Mouse (Mus musculus): ENCODE measurements at regions not wholly inside any gene's neighbourhood (a gene's known extent, or its start where the extent isn't known, plus 50 kb on each side); places are given as distances from the start of the nearest gene placed in this dataset.

DNA sequence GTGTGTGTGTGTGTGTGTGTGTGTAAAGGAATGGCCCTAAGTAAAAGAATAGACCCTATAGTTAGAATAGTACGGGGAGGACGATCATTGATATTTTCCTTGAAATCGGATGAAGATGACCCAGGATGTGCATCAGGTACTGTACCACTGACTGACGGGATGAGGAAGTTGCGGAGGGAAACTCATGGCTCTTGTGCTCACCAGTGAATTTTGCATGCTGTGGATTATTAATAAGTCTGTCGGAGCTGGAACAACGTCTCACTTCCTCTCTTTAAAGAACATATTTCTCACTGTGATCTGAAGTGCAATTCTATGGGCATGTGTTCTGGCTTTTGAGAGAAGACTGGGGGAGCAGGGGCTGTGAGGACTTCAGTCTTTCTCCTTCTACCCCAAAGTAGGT, 218.8 kb upstream of the Tbc1d5 start:
- no peak for DNase-seq (ENCODE audit: low spot score)

DNA sequence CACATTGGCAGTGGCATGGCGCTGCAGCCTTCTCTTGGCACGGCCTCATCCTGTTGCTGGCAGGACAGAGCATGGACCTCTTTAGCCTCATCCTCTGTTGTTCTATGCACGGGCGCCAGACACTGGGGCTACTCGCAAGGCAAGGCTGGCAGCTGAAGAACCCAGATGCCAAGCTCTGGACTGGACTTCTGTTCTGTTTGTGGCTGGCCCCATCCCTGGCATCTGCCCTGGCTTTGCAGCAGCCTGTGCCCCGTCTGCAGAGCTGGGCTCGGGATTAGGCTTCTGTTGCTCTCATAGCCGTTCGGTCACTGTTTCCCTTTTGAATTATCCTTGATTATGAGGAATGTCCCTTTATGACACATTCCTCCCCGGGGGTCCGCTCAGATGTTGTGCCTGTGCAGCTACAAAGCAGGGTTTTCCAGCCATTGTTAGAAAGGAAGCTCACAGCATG, 214.6 kb upstream of the Tbc1d5 start:
- DNase-seq (ENCODE audit: low spot score) = peak; percentile 31

DNA sequence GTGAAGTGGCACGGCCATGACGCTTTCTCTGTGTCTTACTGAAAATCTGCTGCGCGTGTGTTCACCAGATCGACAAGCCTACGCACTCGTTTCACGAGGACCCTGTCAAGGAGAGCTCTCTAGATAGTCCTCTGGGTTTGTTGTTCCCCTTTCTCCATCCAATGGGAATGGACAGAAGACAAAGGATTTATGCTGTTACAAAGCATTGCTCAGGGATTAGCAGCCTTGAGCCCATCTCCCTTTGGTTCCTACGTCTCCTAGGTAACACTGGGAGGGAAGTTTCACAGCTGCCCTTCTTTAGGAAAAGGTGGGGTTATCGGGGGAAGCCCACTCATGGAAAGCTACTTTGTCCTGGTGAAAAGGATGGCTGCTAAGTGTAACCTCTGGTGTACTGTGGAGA, 212.7 kb upstream of the Tbc1d5 start:
- no peak for DNase-seq (ENCODE audit: low spot score)

DNA sequence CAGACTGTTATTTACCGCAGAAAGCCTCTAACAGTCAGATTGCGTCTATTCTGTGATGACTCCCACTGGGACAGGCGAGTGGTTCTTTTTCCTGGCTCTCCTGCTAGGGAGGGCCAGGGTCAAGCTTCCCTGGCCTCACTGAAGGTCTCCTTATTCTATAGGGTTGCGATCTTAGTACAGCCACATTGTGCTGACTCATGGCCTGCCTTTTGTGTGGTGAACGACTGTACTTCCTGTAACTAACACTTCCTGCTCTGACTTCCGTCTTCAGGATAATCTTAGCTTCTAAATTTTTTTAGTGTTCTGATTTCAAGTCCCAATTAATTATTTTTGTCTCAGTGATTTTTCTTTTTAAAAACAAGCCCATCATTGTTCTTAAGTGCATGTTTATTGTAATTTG, 203.4 kb upstream of the Tbc1d5 start:
- DNase-seq (ENCODE audit: low spot score) = no peak

DNA sequence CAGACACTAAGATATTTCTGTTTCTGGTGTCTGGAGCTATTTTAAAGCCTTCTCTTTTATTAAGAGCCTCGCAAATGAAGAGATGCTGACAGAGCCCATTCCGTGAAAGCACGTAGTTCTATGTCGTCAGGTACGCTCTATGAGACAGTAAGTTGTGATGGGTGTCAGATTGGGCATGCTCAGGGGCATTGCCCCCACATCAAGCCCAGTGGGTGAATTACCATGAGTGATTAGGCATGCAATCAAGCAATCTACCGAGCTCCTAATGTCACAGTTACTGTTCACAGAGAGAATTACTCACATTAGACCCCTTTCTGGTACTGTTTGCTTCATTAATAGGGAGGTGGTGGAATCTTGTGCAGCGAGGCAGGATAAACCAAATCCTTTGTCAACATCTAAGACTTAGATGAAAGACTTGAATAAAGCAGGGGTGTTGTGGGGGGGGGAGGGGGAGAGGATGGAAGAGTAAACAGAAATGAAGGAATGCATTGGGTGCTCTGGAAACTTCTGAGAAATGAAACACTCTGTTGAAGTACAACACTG, 192.9 kb upstream of the Tbc1d5 start:
- DNase-seq (ENCODE audit: low spot score) = no peak

DNA sequence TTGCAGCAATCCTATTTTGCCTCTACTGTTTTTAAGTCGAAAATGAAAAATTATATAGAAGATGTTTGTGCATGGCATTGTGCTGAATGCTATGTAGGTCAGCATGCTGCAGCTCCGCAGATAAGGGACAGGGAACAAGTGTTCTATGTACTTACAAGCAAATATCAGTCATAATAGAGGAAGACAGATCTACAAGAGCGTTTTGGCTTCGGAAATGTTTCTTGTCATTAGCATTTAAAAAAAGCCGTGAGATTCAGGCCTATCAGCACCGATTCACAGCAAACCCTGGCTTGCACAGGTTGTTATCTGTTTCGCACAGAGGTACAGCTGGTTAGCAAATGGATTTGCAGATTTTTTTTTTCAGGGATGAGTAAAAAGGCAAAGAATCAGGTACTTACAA, 191.8 kb upstream of the Tbc1d5 start:
- DNase-seq (ENCODE audit: low spot score) = no peak

DNA sequence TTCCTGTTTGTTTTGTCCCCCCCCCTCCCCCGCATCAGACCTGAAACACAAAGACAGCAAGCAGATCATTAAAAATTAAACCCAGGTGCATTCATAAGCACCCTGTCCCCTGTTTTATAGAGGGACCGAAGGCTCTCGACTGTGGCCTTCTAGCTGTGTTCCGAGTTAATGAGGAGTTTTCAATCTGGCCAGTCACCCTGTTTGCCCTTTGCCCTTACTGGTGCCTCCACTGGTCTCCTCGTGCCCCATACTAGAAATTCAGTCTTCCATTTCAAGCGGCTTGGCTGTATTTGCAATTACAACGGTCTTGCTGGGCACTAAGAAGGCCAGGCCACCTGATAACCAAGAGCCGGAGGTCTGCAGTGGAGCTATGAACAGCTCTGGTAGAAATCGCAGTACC, 190.9 kb upstream of the Tbc1d5 start:
- no peak for DNase-seq (ENCODE audit: low spot score)

DNA sequence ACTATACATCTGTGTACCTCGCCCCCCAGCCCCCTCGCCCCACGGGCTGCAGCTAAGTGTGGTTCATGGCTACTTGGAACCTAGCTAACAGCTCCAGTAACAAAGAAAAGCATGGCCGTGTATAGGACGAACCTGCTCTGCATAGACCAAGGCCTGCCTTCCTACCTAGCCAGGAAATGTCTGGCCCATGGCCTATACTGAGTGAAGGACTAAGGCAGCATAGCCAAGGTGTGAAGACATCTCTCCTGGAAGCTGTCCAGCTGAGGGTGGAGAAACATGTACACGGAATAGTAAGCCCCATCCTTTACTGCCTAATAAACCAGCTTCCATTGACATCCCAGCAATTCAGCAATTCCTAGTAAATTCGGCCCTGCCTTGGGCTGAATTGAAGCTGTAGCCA, 183.6 kb upstream of the Tbc1d5 start:
- no peak for DNase-seq (ENCODE audit: low spot score)

DNA sequence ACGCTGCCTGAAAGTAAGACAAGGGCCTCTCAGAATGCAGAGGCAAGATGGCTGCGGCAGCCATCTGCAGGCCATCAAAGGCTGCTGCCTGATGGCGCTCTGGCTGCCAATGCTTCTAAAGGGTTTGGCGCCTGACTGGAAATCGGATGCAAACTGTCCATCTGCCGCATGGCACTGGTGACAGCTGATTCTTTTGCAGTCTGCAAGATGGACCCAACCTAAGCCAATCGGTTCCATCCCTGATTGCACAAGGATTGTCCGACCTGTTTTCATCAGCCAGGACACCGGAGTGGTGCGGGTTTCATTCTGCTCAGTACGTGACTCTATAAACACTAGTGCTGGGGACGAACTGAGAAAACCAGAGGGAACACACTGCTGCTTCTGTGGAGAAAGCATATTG, 183.1 kb upstream of the Tbc1d5 start:
- no peak for DNase-seq (ENCODE audit: low spot score)

DNA sequence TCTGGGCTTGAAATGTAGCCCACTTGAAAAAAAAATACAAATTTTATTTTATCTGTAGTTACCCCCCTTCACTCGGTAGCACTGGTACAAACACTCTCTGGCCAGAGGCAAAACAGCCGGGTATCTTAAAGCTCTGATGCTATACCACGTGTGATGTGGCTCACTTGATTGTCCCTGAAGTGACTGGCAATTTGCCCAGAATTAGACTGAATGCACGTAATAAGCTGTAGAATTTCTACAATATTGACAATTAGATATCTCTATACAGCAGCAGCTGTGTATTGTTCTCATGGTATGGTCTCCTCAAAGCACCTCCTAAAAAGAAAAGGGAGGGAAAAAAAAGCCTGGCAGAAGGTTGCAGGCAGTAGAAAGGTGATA, 179.2 kb upstream of the Tbc1d5 start:
- DNase-seq (ENCODE audit: low spot score) = no peak

DNA sequence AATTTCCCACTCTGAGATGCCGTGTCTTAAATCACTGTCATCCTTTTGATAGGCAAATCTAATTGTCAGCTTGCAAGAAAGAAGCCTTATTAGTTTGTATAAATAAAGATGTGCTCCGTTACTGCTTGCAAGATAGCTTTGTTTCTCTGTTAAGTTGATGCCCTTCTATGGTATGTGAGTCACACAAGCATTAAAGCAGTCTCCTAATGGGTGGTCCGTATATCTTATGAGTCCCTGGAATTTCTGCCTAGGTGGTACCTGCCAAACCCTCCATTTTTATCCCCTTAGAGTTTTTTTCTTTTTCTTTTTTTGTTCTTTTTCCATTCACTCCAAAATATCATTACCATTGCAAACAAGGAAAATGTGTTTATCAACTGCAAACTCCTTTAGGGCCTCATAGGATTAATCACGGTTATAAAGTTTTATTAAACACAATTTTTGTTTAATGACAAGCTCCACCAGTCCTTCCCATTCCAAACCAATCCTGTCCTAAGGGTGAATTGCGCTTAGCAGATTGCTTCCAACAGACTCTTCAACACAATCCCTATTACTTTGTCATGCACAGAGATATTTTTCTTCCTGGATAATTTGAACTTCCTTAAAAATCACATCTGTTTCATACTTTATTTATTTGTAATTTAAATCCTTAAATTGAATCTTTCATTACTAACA, 178.7 kb upstream of the Tbc1d5 start:
- no peak for DNase-seq (ENCODE audit: low spot score)

DNA sequence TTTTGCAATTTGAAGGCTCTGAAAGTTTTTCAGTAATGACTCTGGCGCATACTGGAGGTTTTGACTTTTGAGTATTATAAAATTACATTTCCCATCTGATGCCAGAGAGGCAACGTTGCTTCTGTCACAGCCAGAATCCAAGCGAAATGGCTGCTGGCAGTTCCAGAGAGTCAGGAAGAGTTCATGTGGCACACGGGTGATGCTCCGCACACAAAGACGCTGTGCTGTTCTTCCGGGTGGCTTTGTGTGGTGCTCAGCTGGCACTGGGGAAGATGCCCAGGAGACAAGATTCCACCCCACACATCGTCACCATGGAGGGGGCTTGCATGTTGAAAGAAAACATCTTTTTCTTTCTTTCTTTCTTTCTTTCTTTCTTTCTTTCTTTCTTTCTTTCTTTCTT, 177.3 kb upstream of the Tbc1d5 start:
- DNase-seq (ENCODE audit: low spot score) = no peak

DNA sequence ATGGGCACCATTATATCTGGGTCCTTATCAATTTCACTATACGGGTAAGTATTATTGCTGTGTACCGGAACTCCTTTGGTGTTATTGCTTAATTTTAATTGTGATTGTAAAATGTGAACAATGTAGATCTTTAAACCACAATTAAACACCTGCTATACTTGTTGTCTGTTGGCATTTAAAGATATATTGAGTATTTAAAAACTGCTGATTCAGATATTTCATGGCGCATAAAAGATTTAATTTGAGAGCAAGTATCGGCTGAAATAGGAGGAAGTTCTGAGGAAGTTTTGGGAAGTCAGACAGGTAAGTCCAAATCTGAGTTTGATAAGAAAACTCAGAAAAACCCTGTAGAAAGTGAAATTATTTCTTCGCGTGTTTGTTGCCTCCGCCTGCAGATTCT, 142.7 kb upstream of the Tbc1d5 start:
- DNase-seq (ENCODE audit: low spot score) = no peak

DNA sequence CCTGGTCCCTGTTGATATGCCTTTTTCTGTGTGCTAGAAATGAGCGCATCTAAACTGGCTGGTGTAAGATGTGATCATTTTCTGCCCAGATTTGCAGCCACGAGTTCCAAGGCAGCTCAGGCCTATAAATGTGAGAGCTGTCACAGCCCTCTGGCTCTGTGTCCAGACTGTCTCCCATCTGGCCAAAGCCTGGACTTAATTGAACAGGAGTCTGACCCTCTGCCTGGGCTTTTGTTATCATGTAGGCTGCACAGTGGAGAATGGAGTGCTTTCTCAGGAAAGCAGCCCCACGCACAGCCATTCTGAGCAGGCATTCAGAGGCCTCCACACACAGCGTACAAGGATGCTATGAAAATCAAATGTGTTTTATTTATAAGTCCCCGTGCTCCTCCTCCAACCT, 141.9 kb upstream of the Tbc1d5 start:
- DNase-seq (ENCODE audit: low spot score) = no peak

DNA sequence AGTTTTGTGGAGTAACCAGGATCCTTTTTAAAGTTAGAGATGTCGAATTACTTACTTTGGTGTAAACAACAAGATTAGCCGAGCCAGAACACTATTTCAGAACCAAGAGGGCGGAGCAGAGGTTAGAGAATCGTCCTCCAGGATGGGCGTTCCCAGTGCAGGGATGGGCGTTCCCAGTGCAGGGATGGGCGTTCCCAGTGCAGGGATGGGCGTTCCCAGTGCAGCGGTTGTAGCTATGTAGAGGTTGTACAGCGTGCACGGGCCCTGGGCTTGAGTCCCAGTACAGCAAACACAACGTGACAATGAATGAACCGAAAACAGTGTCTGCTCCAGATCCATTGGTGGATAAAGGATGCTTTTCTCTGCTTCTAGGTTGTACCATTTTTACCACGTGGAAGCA, 125.8 kb upstream of the Tbc1d5 start:
- DNase-seq (ENCODE audit: low spot score) = no peak

DNA sequence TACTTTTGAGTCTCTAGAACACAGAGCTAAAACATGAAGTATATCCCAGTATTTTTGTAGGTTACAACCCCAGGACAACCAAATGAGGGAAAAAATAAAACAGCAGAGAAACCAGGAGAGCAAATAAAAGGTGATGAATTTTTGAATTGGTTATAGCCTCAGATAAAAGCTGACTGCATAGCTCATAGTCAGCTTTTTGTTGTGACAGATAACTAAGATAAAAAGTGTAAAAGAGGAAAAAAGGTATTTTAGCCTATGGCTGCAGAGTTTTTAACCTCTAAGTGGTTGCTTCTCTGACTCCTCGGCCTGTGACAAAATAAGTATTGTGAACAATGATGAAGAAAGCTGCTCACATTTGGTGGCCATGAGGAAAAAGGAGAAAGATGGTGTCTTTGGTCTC, 111.6 kb upstream of the Tbc1d5 start:
- no peak for DNase-seq (ENCODE audit: low spot score)

DNA sequence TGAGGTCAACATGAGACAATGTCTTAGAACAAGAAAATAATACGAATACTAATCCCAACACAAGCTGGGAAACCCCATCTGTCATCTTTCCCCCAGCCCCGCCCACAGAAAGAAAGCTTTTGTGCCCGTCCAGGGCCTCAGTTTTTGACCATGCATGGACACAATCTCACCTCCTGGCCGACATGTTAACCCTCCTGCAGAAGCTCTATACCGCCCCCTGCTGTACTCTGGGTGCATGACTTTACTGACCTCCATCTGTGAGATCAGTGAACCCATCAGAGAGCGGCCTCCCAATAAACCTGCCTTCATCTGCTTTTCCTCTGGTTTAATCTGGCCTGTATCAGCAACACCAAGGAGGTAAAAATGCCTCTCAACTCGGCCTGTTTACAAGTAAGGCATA, 109.6 kb upstream of the Tbc1d5 start:
- DNase-seq (ENCODE audit: low spot score) = peak; percentile 62

DNA sequence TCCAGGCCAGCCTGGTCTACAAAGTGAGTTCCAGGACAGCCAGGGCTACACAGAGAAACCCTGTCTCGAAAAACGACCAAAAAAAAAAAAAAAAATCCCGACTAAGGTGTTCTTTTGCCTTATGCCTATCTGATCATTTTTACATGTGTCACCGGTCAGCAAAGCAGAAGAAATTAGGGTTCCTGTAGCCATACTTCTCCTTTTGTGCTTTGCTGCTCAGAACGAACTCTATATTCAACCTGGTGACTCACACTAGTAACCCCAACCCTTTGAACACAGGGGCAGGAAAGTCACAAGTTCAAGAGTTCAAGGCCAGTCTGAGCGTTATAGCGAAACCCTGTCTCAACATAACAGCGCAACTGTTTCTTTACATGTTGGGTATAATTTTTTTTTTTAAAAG, 108.7 kb upstream of the Tbc1d5 start:
- DNase-seq (ENCODE audit: low spot score) = no peak

DNA sequence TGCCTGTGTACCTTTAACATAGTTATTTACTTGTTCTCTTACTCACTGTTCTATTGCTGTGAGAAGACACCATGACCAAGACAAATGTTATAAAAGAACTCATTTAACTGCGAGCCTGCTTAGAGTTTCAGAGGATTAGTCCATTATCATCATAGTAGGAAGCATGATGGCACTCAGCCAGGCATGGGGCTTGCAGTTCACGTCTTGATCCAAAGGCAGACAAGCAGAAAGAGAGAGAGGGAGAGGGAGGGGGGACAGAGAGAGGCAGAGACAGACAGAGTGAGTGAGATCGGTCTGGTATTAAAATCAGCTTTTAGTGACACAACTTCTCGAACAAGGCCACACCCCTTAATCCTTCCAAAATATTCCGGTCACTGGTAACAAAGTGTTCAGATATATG, 106.2 kb upstream of the Tbc1d5 start:
- DNase-seq (ENCODE audit: low spot score) = no peak

DNA sequence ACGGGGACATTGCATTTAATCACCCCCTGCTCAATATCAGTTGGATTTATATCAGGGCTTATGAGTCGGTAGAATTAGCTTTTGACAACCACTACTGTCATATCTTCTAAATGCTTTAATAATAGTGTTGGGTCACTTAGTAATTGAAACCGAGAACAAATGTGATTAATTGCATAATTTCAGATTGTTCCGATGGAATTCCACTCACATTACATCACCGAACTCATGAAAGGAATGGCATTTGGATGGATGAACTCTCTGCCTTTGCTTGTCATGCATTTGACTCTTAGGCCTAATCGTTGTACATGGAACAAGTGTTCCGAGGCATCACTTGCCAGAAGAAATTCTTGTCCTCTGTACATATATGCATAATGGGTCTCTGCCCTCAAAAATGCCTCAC, 99.6 kb upstream of the Tbc1d5 start:
- DNase-seq (ENCODE audit: low spot score) = no peak

DNA sequence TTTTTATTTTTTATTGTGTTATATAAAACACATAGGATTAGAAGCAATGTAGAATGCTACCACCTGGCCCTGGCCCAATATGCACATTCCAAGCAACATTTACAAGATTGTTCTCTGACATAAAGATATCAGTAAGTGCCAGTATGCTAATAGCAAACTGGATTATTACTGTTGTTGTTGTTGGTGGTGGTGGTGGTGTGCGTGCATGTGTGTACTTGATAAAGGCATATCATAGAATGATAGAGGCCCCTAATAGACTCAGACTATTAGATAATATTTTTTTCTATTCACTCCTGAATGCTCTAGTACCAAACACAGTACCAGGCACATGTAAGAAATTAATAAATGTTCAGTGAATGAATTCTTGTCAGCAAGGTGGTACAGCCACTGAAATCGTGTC, 98.9 kb upstream of the Tbc1d5 start:
- no peak for DNase-seq (ENCODE audit: low spot score)

DNA sequence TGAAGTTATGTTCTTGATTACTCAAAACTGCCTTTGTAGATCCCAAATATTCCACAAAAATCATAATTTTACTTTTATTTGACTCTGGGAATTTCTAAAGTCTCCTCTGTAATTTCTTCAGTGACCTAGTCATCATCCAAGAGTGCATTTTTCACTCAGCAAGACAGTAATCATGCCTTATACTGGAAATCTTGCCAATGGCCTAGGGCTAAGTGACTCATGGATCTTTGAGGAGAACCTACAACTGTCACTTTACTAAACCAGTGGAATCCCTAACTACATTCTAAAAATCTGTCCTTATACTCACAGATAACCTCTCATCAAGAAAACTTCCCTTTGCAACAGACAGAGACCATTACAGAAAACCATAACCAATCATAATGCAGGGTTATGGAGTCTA, 98.0 kb upstream of the Tbc1d5 start:
- no peak for DNase-seq (ENCODE audit: low spot score)

DNA sequence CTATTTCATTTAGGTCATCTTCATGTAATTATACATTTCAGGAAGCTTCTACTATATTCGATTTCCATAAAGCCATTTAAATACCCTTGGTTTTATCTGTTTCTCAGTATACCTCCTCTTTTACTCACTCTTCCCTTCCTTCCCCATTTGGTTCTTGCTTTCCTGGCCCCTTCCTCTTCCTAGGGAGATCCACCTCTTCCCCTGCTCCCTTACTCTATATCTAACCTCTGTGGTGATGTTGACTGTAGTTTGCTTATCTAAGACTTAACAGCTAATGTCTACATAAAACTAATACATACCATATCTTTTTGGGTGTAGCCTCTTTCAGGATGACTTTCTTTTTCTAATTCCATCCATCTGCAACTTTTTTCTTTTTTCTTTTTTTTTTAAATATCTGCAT, 92.9 kb upstream of the Tbc1d5 start:
- no peak for DNase-seq (ENCODE audit: low spot score)

DNA sequence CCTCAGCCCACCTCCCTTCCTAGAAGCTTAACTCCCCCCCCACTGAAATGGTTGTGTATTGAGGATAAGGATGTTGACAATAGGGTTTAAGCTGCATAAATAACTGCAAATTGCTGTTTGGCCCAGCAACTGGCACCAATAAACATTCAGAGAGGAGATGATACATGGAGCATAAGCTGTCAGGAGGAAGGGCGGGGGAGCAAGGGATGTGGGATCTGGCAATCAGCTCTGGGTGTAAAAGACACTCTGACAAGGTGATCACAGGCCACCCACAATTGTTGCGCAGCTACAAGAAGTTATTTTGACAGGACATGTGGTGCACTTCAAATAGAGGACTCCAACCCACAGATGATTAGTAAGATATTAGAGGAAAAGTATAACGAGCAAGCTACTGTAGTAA, 83.8 kb upstream of the Tbc1d5 start:
- DNase-seq (ENCODE audit: low spot score) = no peak

DNA sequence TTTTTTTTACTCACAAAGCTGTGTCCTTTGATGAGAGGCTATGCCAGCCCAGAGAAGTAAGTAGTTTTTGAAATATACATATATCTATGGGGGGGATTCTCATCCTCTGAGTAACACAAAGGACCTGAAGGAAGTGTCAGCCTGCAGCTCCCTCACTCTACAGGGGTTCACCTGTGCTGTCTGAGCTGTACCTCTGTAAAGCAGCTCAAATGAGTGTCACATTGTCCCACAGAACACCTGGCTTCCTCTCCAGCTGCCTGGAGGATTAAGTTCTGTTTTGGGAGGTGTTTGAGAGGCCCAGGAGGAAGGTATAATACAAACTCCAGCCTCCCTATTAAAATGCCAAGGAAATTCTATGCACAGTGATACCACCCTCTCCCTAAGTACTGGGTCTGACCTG, 83.3 kb upstream of the Tbc1d5 start:
- no peak for DNase-seq (ENCODE audit: low spot score)

All from layer of hippocampus, adult 11-12 months (tissue).